Mouse (Mus musculus) cerebellum, adult 11 months (tissue): ENCODE measurements around the gene Olfr1380.
"Not testable (repeated sequence)": the region's sequence is repeated elsewhere in the genome, so short reads cannot be mapped to it uniquely, and the experiment has no call there.

Experiments
- DNase-seq: peaks from one replicate; pipeline ENCODE4 v3.0.0; 2022

Olfr1380 gene

GRCm38 (mm10) chr11:49556578-49556977 lies at the start of gene Olfr1380:
TSS of gene Olfr1380 (plus strand) at chr11:49556878.
- DNase-seq = not testable (repeated sequence)

GRCm38 (mm10) chr11:49518086-49518485 lies 38.6 kb upstream of the Olfr1380 start:
- no peak for DNase-seq

- DNase-seq = no peak
Measured at GRCm38 (mm10) chr11:49519348-49519747, 37.3 kb upstream of the Olfr1380 start, which contains the start of gene Olfr1383. TSS of gene Olfr1383 (plus strand) at chr11:49519648.

GRCm38 (mm10) chr11:49527947-49528346 lies 28.7 kb upstream of the Olfr1380 start, which contains the start of gene Olfr1382:
TSS of gene Olfr1382 (plus strand) at chr11:49528247.
- DNase-seq = no peak

GRCm38 (mm10) chr11:49532761-49533160 lies 23.9 kb upstream of the Olfr1380 start:
- DNase-seq = no peak

- DNase-seq = not testable (repeated sequence)
Measured at GRCm38 (mm10) chr11:49536631-49537030, 20.0 kb upstream of the Olfr1380 start.

- not testable (repeated sequence) for DNase-seq
Measured at GRCm38 (mm10) chr11:49543149-49543548, 13.5 kb upstream of the Olfr1380 start, which contains the start of gene Olfr1381. TSS of gene Olfr1381 (plus strand) at chr11:49543449.

- not testable (repeated sequence) for DNase-seq
Measured at GRCm38 (mm10) chr11:49554033-49554432, 2.6 kb upstream of the Olfr1380 start.

- DNase-seq = not testable (repeated sequence)
Measured at GRCm38 (mm10) chr11:49575054-49575453, 18.4 kb downstream of the Olfr1380 start.

- DNase-seq = not testable (repeated sequence)
Measured at GRCm38 (mm10) chr11:49580452-49580851, 23.8 kb downstream of the Olfr1380 start.

GRCm38 (mm10) chr11:49590213-49590612 lies 33.5 kb downstream of the Olfr1380 start:
- DNase-seq = no peak

- not testable (repeated sequence) for DNase-seq
Measured at GRCm38 (mm10) chr11:49597149-49597548, 40.5 kb downstream of the Olfr1380 start.

GRCm38 (mm10) chr11:49608306-49608705 lies 51.6 kb downstream of the Olfr1380 start:
- not testable (repeated sequence) for DNase-seq

- DNase-seq = not testable (repeated sequence)
Measured at GRCm38 (mm10) chr11:49608938-49609867, 52.5 kb downstream of the Olfr1380 start, which contains the start of gene Flt4. TSS of gene Flt4 (plus strand) at chr11:49609263.

- not testable (repeated sequence) for DNase-seq
Measured at GRCm38 (mm10) chr11:49609868-49610824, 53.5 kb downstream of the Olfr1380 start.

GRCm38 (mm10) chr11:49611349-49611748 lies 54.7 kb downstream of the Olfr1380 start:
- not testable (repeated sequence) for DNase-seq

- DNase-seq = no peak
Measured at GRCm38 (mm10) chr11:49612154-49612553, 55.5 kb downstream of the Olfr1380 start.

GRCm38 (mm10) chr11:49613349-49613748 lies 56.7 kb downstream of the Olfr1380 start:
- no peak for DNase-seq
